ENCODE assay signal across 7 mouse cellular contexts in genomic region chr17:9167161-9167560, GRCm38 (mm10).
A peak's percentile ranks its signal among the peaks of the same experiment; 100 is the strongest.
DNase-seq lines count a peak whose midpoint lies in the region.

No protein-coding gene starts in this region.

- H3K9me3 ChIP-seq in midbrain, embryonic 10.5 days (replicated peaks): no peaks in the 10 kb centered on the region

- no peaks in the 10 kb centered on the region for H3K36me3 ChIP-seq in midbrain, embryonic 10.5 days

- intact Hi-C loops in gastrocnemius, postnatal 14 days (cut with DNase I; ENCODE audit: low total_unique reads): no loop called here
- intact Hi-C loops in left cerebral cortex, postnatal 36 days (cut with DNase I): loop anchor here (2.0 to 10.0 kb wide), 3 partner anchors 136 to 1578 kb away; no protein-coding TSS in a partner anchor

- H3K27me3 ChIP-seq in midbrain, embryonic 10.5 days (ENCODE audit: low read depth, poor library complexity, severe bottlenecking): no peaks in the 10 kb centered on the region; the same call in 1 of the 2 replicates

- H3K4me3 ChIP-seq in midbrain, embryonic 10.5 days: peak overlapping the region; percentile 61

- DNase-seq in adrenal gland, adult 2 months: peak; percentile 45
- DNase-seq in cerebellum, adult 9-11 months: peak; percentile 80
- DNase-seq in gastrocnemius, postnatal 14 days: peak; percentile 23
- peak; percentile 10 for DNase-seq in kidney, adult 11 months
- peak; percentile 52 to 67 for DNase-seq in left cerebral cortex, postnatal 36 days (ENCODE audit: low spot score in 2 of 2)
- DNase-seq in midbrain, embryonic 10.5 days (ENCODE audit: low spot score): peak; percentile 72
- DNase-seq in yolk sac, embryonic 10.5 days (ENCODE audit: low spot score): peak; percentile 4

- under 1% methylated on average over 10 of the region's 10 CpGs for WGBS in midbrain, embryonic 10.5 days

- peaks cover 40% of the 10 kb centered on the region for H3K4me1 ChIP-seq in midbrain, embryonic 10.5 days

- peak overlapping the region; percentile 89 for H3K27ac ChIP-seq in midbrain, embryonic 10.5 days (replicated peaks)

Comparison
In these comparisons a context has a peak if more than half of its experiments do, and no peak if none do; other contexts are left out.
1. Peak in every context shown above with its lines: DNase-seq, H3K4me3 ChIP-seq and H3K27ac ChIP-seq.
2. DNase-seq: peak in every context shown above with its lines; median percentile 80 in cerebellum, adult 9-11 months; 72 in midbrain, embryonic 10.5 days; 60 in left cerebral cortex, postnatal 36 days; 45 in adrenal gland, adult 2 months; 23 in gastrocnemius, postnatal 14 days; 10 in kidney, adult 11 months; 4 in yolk sac, embryonic 10.5 days.